Mouse (Mus musculus): ENCODE measurements around the gene Ldlrad3.

Gene Ldlrad3

GRCm38 (mm10) chr2:102073266-102074037 lies 112.7 kb downstream of the Ldlrad3 start:
- no peak for DNase-seq (ENCODE audit: low spot score)

- DNase-seq (ENCODE audit: low spot score), result no peak
Measured at GRCm38 (mm10) chr2:102072859-102073258, 113.3 kb downstream of the Ldlrad3 start.

- no peak for DNase-seq (ENCODE audit: low spot score)
Measured at GRCm38 (mm10) chr2:102071022-102071717, 115.0 kb downstream of the Ldlrad3 start.

GRCm38 (mm10) chr2:102064826-102065441 lies 121.3 kb downstream of the Ldlrad3 start:
- no peak for DNase-seq (ENCODE audit: low spot score)

GRCm38 (mm10) chr2:102063906-102064505 lies 122.2 kb downstream of the Ldlrad3 start:
- no peak for DNase-seq (ENCODE audit: low spot score)

- no peak for DNase-seq (ENCODE audit: low spot score)
Measured at GRCm38 (mm10) chr2:102062861-102063468, 123.2 kb downstream of the Ldlrad3 start.

GRCm38 (mm10) chr2:102061921-102062320 lies 124.3 kb downstream of the Ldlrad3 start:
- no peak for DNase-seq (ENCODE audit: low spot score)

GRCm38 (mm10) chr2:102057746-102058145 lies 128.4 kb downstream of the Ldlrad3 start:
- DNase-seq (ENCODE audit: low spot score), result no peak

- no peak for DNase-seq (ENCODE audit: low spot score)
Measured at GRCm38 (mm10) chr2:102057029-102057685, 129.0 kb downstream of the Ldlrad3 start.

GRCm38 (mm10) chr2:102056144-102056543 lies 130.0 kb downstream of the Ldlrad3 start:
- DNase-seq (ENCODE audit: low spot score), result no peak

- DNase-seq (ENCODE audit: low spot score), result no peak
Measured at GRCm38 (mm10) chr2:102052951-102053660, 133.1 kb downstream of the Ldlrad3 start.

- DNase-seq (ENCODE audit: low spot score), result no peak
Measured at GRCm38 (mm10) chr2:102052353-102052752, 133.8 kb downstream of the Ldlrad3 start.

- no peak for DNase-seq (ENCODE audit: low spot score)
Measured at GRCm38 (mm10) chr2:102049866-102050550, 136.2 kb downstream of the Ldlrad3 start.

- DNase-seq (ENCODE audit: low spot score), result no peak
Measured at GRCm38 (mm10) chr2:102048296-102049175, 137.6 kb downstream of the Ldlrad3 start.

GRCm38 (mm10) chr2:102046481-102046880 lies 139.7 kb downstream of the Ldlrad3 start:
- DNase-seq (ENCODE audit: low spot score), result no peak

GRCm38 (mm10) chr2:102040456-102040855 lies 145.7 kb downstream of the Ldlrad3 start:
- no peak for DNase-seq (ENCODE audit: low spot score)

- DNase-seq (ENCODE audit: low spot score), result no peak
Measured at GRCm38 (mm10) chr2:102040011-102040410, 146.2 kb downstream of the Ldlrad3 start.

- no peak for DNase-seq (ENCODE audit: low spot score)
Measured at GRCm38 (mm10) chr2:102038895-102039667, 147.1 kb downstream of the Ldlrad3 start.

All from ovary, postnatal 10 days (tissue).